Mouse (Mus musculus) neural tube, embryonic 15.5 days (tissue): ENCODE data around the gene Trmt10a. TPM values are rescaled to one million over a fixed set of nuclear protein-coding genes. Genes with fewer than 3 reads are reported as not detected.

ENCODE experiments used
- ATAC-seq: fragments of 200-750 bp; cut with Nextera tagmentation; 2 replicates; pipeline ENCODE4 v1.8.0; 2017; ENCODE audit warnings: mild to moderate bottlenecking, moderate TSS enrichment, moderate library complexity; ENCODE audit not compliant: low FRiP score
- H3K27ac ChIP-seq: fragments of 300-500 bp; sonication (generic); replicated peaks from 2 replicates; pipeline ENCODE4 v1.5.1; 2015; ENCODE audit warnings: mild to moderate bottlenecking, inconsistent platforms
- H3K27me3 ChIP-seq: fragments of 300-500 bp; sonication (generic); replicated peaks from 2 replicates; pipeline ENCODE4 v1.6.1; 2015; ENCODE audit warnings: inconsistent platforms
- H3K36me3 ChIP-seq: fragments of 300-500 bp; sonication (generic); 2 replicates; pipeline ENCODE4 v1.6.1; 2015; ENCODE audit warnings: inconsistent platforms
- H3K4me1 ChIP-seq: fragments of 300-500 bp; sonication (generic); 2 replicates; pipeline ENCODE4 v1.6.1; 2015; ENCODE audit warnings: inconsistent platforms
- H3K4me2 ChIP-seq: fragments of 300-500 bp; sonication (generic); 2 replicates; pipeline ENCODE4 v1.6.1; 2015; ENCODE audit warnings: inconsistent platforms, mild to moderate bottlenecking, moderate library complexity
- H3K4me3 ChIP-seq: fragments of 300-500 bp; sonication (generic); replicated peaks from 2 replicates; pipeline ENCODE4 v1.5.1; 2015; ENCODE audit warnings: mild to moderate bottlenecking, inconsistent platforms
- H3K9ac ChIP-seq: fragments of 300-500 bp; sonication (generic); replicated peaks from 2 replicates; pipeline ENCODE4 v1.6.1; 2015; ENCODE audit warnings: mild to moderate bottlenecking, inconsistent platforms
- H3K9me3 ChIP-seq: fragments of 300-500 bp; sonication (generic); replicated peaks from 2 replicates; pipeline ENCODE4 v1.6.1; 2016; ENCODE audit warnings: inconsistent platforms
- WGBS: fragments of 180-500 bp; shearing (Covaris S2); methylation state at CpG from one replicate; pipeline ENCODE4 v1.1.7; 2015; ENCODE audit warnings: mixed read lengths; 5-methylcytosine and 5-hydroxymethylcytosine counted together
- polyA plus RNA-seq: library from polyadenylated mRNA; unstranded; fragments of >200 nt; fragmentation: Nextera tagmentation; extraction: Ambion mirVana; gene quantifications from 2 replicates; pipeline ENCODE4 v1.2.1, GENCODE M21; 2015

Gene Trmt10a
- polyA plus RNA-seq, 1 experiment from 2014 or later: 9.4 TPM

DNA sequence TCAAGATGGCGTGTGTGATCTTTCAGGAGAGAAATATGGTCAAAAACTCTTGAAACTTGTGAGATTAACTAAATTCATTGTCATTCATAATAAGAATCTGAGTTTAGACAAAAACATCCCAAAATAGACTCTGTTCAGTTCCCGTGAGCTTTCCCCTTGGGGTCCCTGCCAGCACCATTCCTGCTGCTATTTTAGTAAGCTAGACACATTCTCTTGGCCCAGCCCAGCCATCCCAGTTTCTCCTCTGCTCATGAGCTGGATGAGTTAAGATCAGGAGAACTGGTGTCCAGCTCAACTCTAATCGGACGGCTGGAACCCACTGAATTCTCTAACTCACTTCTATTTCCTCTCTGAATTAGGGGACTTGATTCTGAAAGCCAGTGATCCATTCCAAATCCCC is 26.4 kb upstream of the Trmt10a start:
- ATAC-seq: no peak
- no peaks in the 10 kb centered on the region for H3K27me3 ChIP-seq
- no peaks in the 10 kb centered on the region for H3K36me3 ChIP-seq
- WGBS: 92% methylated on average over 4 of the region's 4 CpGs
- H3K9me3 ChIP-seq: no peaks in the 10 kb centered on the region
- H3K4me1 ChIP-seq: no peaks in the 10 kb centered on the region
- no peak overlapping the region for H3K4me2 ChIP-seq
- H3K9ac ChIP-seq: no peak overlapping the region
- H3K27ac ChIP-seq: no peak overlapping the region
- H3K4me3 ChIP-seq: no peak overlapping the region

GRCm38 (mm10) chr3:138118392-138118791 is 24.9 kb upstream of the Trmt10a start:
- no peak for ATAC-seq
- Histone ChIP-seq H3K27ac (no peak overlapping the region), H3K36me3 (no peaks in the 10 kb centered on the region), H3K27me3 (no peaks in the 10 kb centered on the region), H3K4me3 (no peak overlapping the region), H3K9ac (no peak overlapping the region), H3K9me3 (no peaks in the 10 kb centered on the region), H3K4me2 (no peak overlapping the region), H3K4me1 (no peaks in the 10 kb centered on the region)
- WGBS: 79% methylated on average over 6 of the region's 6 CpGs

GRCm38 (mm10) chr3:138118831-138119230 is 24.4 kb upstream of the Trmt10a start:
- WGBS: 76% methylated on average over 14 of the region's 14 CpGs
- Histone ChIP-seq H3K9me3 (no peaks in the 10 kb centered on the region), H3K36me3 (no peaks in the 10 kb centered on the region), H3K27ac (no peak overlapping the region), H3K9ac (no peak overlapping the region), H3K27me3 (no peaks in the 10 kb centered on the region), H3K4me2 (no peak overlapping the region), H3K4me3 (no peak overlapping the region), H3K4me1 (no peaks in the 10 kb centered on the region)
- ATAC-seq: no peak

- Histone ChIP-seq H3K27me3 (no peaks in the 10 kb centered on the region), H3K4me3 (no peak overlapping the region), H3K36me3 (no peaks in the 10 kb centered on the region), H3K9me3 (no peaks in the 10 kb centered on the region), H3K9ac (no peak overlapping the region), H3K27ac (no peak overlapping the region), H3K4me1 (no peaks in the 10 kb centered on the region), H3K4me2 (no peak overlapping the region)
- 91% methylated on average over 16 of the region's 16 CpGs for WGBS
- ATAC-seq: no peak
These were observed 23.7 kb upstream of the Trmt10a start for GRCm38 (mm10) chr3:138119444-138120105.

GRCm38 (mm10) chr3:138121461-138121860 is 21.8 kb upstream of the Trmt10a start:
- H3K27me3 ChIP-seq: no peaks in the 10 kb centered on the region
- H3K27ac ChIP-seq: no peak overlapping the region
- no peak overlapping the region for H3K4me3 ChIP-seq
- no peak overlapping the region for H3K4me2 ChIP-seq
- no peak overlapping the region for H3K9ac ChIP-seq
- no peak for ATAC-seq
- H3K9me3 ChIP-seq: no peaks in the 10 kb centered on the region
- H3K4me1 ChIP-seq: no peaks in the 10 kb centered on the region
- H3K36me3 ChIP-seq: no peaks in the 10 kb centered on the region
- WGBS: 90% methylated on average over 2 of the region's 2 CpGs

GRCm38 (mm10) chr3:138123842-138124241 is 19.4 kb upstream of the Trmt10a start:
- no peaks in the 10 kb centered on the region for H3K27me3 ChIP-seq
- no peak overlapping the region for H3K9ac ChIP-seq
- WGBS: 92% methylated on average over 10 of the region's 10 CpGs
- no peaks in the 10 kb centered on the region for H3K4me1 ChIP-seq
- no peaks in the 10 kb centered on the region for H3K36me3 ChIP-seq
- no peak for ATAC-seq
- H3K4me3 ChIP-seq: no peak overlapping the region
- H3K4me2 ChIP-seq: no peak overlapping the region
- H3K27ac ChIP-seq: no peak overlapping the region
- no peaks in the 10 kb centered on the region for H3K9me3 ChIP-seq

GRCm38 (mm10) chr3:138129110-138129509 is 14.1 kb upstream of the Trmt10a start:
- no peak for ATAC-seq
- H3K27me3 ChIP-seq: no peaks in the 10 kb centered on the region
- 97% methylated on average over 6 of the region's 6 CpGs for WGBS

DNA sequence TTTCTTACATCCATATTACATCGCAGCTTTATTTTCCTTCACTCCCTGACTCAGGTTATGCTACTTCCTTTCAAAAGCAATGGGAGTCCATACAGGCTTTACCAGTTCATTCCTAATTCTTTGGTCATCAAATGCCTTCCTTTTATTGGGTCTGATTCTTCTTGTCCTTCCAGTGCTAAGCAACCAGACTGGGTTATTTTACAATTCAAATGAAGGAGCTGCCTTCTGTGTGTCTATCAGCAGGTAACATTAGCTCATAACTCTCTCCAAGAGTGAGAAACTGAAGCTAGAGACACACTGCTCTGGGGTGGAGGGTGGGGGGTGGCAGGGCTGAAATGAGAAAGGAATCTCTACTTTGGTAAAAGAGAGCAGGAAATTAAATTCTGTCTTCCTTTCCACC is 12.6 kb upstream of the Trmt10a start:
- H3K4me2 ChIP-seq: no peak overlapping the region
- H3K27ac ChIP-seq: no peak overlapping the region
- H3K36me3 ChIP-seq: no peaks in the 10 kb centered on the region
- 31% methylated on average over 1 of the region's 1 CpGs for WGBS
- no peaks in the 10 kb centered on the region for H3K9me3 ChIP-seq
- no peak overlapping the region for H3K4me3 ChIP-seq
- no peak for ATAC-seq
- no peaks in the 10 kb centered on the region for H3K27me3 ChIP-seq
- H3K9ac ChIP-seq: no peak overlapping the region
- no peaks in the 10 kb centered on the region for H3K4me1 ChIP-seq

More at GRCm38 (mm10) chr3:138129110-138129509, 14.1 kb upstream of the Trmt10a start:
- H3K4me2 ChIP-seq: no peak overlapping the region
- no peak overlapping the region for H3K9ac ChIP-seq
- H3K9me3 ChIP-seq: no peaks in the 10 kb centered on the region
- H3K27ac ChIP-seq: no peak overlapping the region
- H3K36me3 ChIP-seq: no peaks in the 10 kb centered on the region
- no peak overlapping the region for H3K4me3 ChIP-seq
- no peaks in the 10 kb centered on the region for H3K4me1 ChIP-seq

DNA sequence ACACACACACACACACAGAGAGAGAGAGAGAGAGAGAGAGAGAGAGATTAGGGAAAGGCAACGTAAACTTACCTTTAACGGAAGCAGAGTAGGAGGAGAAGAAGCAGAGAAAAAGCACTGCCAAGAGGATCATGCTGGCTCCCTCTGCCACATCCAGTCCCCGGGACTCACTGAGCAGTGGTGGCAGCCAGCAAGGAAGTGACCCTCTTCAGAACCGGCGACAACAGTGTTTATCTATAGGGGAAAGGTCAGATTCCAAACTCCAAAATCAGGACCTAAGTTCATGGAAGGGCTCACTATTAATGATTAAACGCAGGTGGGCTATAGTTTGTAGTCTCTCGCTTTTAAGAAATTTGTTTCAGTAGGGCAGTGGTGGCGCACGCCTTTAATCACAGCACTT is 12.1 kb upstream of the Trmt10a start:
- Histone ChIP-seq H3K9me3 (no peaks in the 10 kb centered on the region), H3K4me2 (no peak overlapping the region), H3K27me3 (no peaks in the 10 kb centered on the region), H3K36me3 (no peaks in the 10 kb centered on the region), H3K9ac (no peak overlapping the region), H3K27ac (no peak overlapping the region), H3K4me1 (no peaks in the 10 kb centered on the region), H3K4me3 (no peak overlapping the region)
- 70% methylated on average over 9 of the region's 9 CpGs for WGBS
- no peak for ATAC-seq

GRCm38 (mm10) chr3:138133463-138133862 is 9.8 kb upstream of the Trmt10a start:
- Histone ChIP-seq H3K9me3 (no peaks in the 10 kb centered on the region), H3K27me3 (no peaks in the 10 kb centered on the region)

DNA sequence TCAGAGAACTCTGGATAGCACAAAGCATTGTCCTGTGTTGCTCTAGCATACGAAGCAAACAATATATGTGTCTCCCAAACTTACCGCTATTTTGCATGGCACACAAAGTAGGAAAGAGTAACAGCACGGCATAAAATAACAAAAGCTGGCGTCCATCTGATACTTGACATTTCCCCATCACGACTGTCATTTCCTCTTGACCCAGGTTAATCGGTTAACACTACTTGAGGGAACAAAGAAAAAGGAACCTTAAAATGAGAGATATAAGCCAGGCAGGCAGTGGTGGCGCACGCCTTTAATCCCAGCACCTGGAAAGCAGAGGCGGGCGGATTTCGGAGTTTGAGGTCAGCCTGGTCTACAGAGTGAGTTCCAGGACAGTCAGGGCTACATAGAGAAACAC is 9.3 kb upstream of the Trmt10a start:
- H3K36me3 ChIP-seq: no peaks in the 10 kb centered on the region
- no peak for ATAC-seq
- no peak overlapping the region for H3K9ac ChIP-seq
- H3K27ac ChIP-seq: no peak overlapping the region
- H3K9me3 ChIP-seq: no peaks in the 10 kb centered on the region
- no peak overlapping the region for H3K4me3 ChIP-seq
- WGBS: 89% methylated on average over 11 of the region's 11 CpGs
- H3K27me3 ChIP-seq: no peaks in the 10 kb centered on the region
- no peaks in the 10 kb centered on the region for H3K4me1 ChIP-seq
- H3K4me2 ChIP-seq: no peak overlapping the region

More at GRCm38 (mm10) chr3:138133463-138133862, 9.8 kb upstream of the Trmt10a start:
- H3K36me3 ChIP-seq: no peaks in the 10 kb centered on the region
- 87% methylated on average over 8 of the region's 8 CpGs for WGBS
- no peak overlapping the region for H3K27ac ChIP-seq
- H3K4me1 ChIP-seq: no peaks in the 10 kb centered on the region
- no peak overlapping the region for H3K4me3 ChIP-seq
- no peak for ATAC-seq
- no peak overlapping the region for H3K4me2 ChIP-seq
- no peak overlapping the region for H3K9ac ChIP-seq

GRCm38 (mm10) chr3:138134528-138134927 is 8.7 kb upstream of the Trmt10a start:
- 97% methylated on average over 1 of the region's 1 CpGs for WGBS
- H3K36me3 ChIP-seq: no peaks in the 10 kb centered on the region
- H3K4me1 ChIP-seq: no peaks in the 10 kb centered on the region
- ATAC-seq: no peak
- no peak overlapping the region for H3K4me2 ChIP-seq
- no peak overlapping the region for H3K4me3 ChIP-seq
- H3K9ac ChIP-seq: no peak overlapping the region
- H3K9me3 ChIP-seq: no peaks in the 10 kb centered on the region
- H3K27me3 ChIP-seq: no peaks in the 10 kb centered on the region
- H3K27ac ChIP-seq: no peak overlapping the region
